Mouse (Mus musculus) G1E-ER4 (cell line): Measurements from ENCODE around the gene Casz1. TPM values are rescaled to one million over a fixed set of nuclear protein-coding genes. Genes with fewer than 3 reads are reported as not detected.

Experiments used
- GATA1 ChIP-seq: IDR thresholded peaks from one replicate; pipeline ENCODE4 v1.8.0; 2012; ENCODE audit warnings: low read length, inconsistent platforms
- polyA plus RNA-seq: library from polyadenylated mRNA; stranded (reverse); fragments of >175 nt; gene quantifications from 2 replicates; pipeline ENCODE4 v1.2.3, GENCODE M21; 2012

The Casz1 gene
- polyA plus RNA-seq, 1 experiment = not detected

- no peak for TF ChIP-seq GATA1
These were observed 119.2 kb downstream of the Casz1 start for GRCm38 (mm10) chr4:148923414-148923813.

GRCm38 (mm10) chr4:148923976-148924375, 119.7 kb downstream of the Casz1 start:
- TF ChIP-seq GATA1 = no peak

- no peak for TF ChIP-seq GATA1
These were observed 121.5 kb downstream of the Casz1 start for GRCm38 (mm10) chr4:148925589-148926359.

DNA sequence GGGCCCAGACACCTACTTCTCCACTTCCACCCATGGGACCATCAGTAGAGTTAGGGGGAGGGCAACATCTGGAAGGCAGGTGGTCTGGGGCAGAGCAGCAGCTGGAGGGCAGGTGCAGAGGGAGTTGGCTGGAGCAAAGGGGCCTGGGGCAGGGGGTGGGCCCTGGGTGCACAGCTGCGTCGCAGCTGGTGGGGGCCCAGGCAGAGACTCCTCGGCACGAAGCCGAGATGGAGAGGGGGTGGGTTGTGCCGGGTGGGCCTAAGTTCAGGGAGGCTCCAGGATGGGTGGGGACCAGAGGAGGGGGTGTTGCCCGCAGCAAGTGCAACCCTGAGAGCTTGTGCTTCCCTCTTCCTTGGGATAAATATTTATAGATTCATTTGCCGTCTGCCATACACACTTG, 122.2 kb downstream of the Casz1 start:
- TF ChIP-seq GATA1 = no peak

- no peak for TF ChIP-seq GATA1
These were observed 124.1 kb downstream of the Casz1 start for GRCm38 (mm10) chr4:148928316-148928715.

DNA sequence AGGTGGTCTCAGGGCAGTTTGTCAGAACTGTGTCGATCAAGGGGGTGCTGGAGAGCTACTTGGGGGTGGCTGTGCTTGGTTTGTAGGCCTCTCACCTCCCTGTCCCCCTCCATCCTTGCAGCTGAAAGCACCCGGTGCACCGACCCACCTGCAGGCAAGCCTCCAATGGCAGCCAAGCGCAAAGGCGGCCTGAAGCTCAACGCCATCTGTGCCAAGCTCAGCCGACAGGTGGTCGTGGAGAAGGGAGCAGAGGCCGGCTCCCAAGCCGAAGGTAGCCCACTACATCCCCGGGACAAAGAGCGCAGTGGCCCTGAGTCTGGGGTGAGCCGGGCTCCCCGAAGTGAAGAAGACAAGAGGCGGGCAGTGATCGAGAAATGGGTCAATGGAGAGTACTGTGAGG, 124.6 kb downstream of the Casz1 start:
- no peak for TF ChIP-seq GATA1

- no peak for TF ChIP-seq GATA1
These were observed 126.5 kb downstream of the Casz1 start for GRCm38 (mm10) chr4:148930721-148931229.

- TF ChIP-seq GATA1 = no peak
These were observed 128.9 kb downstream of the Casz1 start for GRCm38 (mm10) chr4:148933109-148933508.

GRCm38 (mm10) chr4:148935211-148935610, 131.0 kb downstream of the Casz1 start:
- no peak for TF ChIP-seq GATA1

GRCm38 (mm10) chr4:148936111-148936510, 131.9 kb downstream of the Casz1 start:
- TF ChIP-seq GATA1 = no peak

- TF ChIP-seq GATA1 = no peak
These were observed 132.5 kb downstream of the Casz1 start for GRCm38 (mm10) chr4:148936727-148937126.

DNA sequence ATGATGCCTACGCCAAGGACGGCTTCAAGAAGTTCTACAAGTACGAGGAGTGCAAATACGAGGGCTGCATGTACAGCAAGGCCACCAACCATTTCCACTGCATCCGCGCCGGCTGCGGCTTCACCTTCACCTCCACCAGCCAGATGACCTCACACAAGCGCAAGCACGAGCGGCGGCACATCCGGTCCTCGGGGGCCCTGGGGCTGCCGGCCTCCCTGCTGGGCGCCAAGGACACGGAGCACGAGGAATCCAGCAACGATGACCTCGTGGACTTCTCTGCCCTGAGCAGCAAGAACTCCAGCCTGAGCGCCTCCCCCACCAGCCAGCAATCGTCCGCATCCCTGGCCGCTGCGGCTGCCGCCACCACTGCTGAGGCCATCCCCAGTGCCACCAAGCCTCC, 134.3 kb downstream of the Casz1 start:
- no peak for TF ChIP-seq GATA1

GRCm38 (mm10) chr4:148940674-148941211, 136.5 kb downstream of the Casz1 start:
- TF ChIP-seq GATA1 = no peak

GRCm38 (mm10) chr4:148941321-148941720, 137.1 kb downstream of the Casz1 start:
- no peak for TF ChIP-seq GATA1

DNA sequence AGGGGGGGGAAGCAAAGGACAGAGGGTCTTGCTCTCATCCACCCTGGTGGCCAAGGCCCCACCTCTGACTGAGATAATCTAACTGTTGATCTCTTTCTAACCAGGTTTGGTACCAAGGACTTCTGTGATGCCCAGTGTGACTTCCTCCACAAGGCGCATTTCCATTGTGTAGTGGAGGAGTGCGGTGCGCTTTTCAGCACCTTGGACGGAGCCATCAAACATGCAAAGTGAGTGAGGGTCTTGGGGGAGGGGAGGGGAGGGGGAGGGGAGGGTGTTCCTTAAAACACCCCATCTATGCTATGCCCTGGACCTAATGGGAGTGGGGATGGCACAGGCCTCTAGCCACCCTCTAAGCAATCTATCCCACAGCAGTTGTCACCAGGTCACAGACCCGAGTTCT, 138.9 kb downstream of the Casz1 start:
- no peak for TF ChIP-seq GATA1

DNA sequence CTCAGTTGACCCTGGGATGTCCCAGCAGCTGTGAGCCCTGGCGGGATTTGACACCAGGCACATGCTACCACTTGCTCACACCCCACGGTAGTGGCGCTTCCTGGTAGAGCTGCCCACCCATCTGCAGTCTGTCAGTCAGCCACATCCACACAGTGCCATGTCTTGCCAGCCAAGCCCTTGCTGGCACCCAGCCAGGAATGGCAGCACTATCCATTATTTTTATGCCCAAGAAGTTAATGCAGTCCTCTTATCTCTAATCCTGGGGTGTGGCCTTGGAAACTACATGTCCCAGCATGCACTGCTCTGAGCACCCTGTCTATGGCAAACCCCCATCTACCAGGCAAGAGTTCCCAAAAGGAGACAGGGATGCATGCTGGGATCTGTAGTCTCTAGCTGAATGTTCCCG, 141.2 kb downstream of the Casz1 start:
- no peak for TF ChIP-seq GATA1

- TF ChIP-seq GATA1 = no peak
These were observed 141.8 kb downstream of the Casz1 start for GRCm38 (mm10) chr4:148946071-148946470.
